Mouse (Mus musculus): ENCODE data around the gene Cabin1. TPM values are rescaled to one million over a fixed set of nuclear protein-coding genes. Genes with fewer than 3 reads are reported as not detected.

The Cabin1 gene
- polyA plus RNA-seq, 2 experiments, result 32.3 to 42.6 TPM

DNA sequence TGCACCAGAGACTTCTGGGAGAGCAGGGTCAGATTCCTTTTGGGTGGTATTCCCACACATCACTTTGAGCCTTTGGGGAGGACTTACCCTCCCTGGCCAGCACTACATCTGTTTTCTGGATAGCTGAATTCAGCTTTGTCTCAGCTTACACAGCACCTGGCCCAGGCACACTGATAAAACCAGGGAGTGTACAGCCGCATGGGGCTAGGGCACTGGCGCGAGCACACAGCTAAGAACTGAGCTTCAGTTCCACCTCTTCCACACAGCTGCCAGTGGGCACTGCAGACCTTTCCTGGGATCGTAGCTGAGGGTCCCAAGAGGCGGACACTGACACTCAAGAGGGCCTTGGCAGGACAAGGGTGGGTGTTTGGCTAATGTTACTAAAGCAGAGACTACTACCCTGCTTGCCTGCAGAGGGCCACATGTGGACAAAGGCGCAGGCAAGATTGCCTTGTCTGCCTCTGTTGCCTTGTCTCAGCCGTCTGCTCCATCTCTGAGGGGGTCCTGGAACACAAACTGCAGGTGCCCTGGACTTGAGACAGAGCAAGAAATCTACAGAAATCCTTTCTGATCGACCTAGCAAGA is 57.4 kb downstream of the Cabin1 start:
- Histone ChIP-seq H3K4me2 (replicated peaks; ENCODE audit: low read depth, low read length, severe bottlenecking) (no peak overlapping the region), H3K4me3 (replicated peaks; ENCODE audit: low read length) (no peak overlapping the region), H3K9ac (ENCODE audit: low read depth, low read length, severe bottlenecking) (no peak overlapping the region), H3K27me3 (ENCODE audit: control insufficient read depth, insufficient read depth, low read length) (no peaks in the 10 kb centered on the region), H3K36me3 (ENCODE audit: control insufficient read depth, insufficient read depth, low read length) (peaks cover 49% of the 10 kb centered on the region), H3K9me3 (ENCODE audit: control insufficient read depth, low read length) (no peaks in the 10 kb centered on the region), H3K4me1 (ENCODE audit: control insufficient read depth, insufficient read depth, low read length) (no peaks in the 10 kb centered on the region), H3K27ac (replicated peaks; ENCODE audit: low read depth, low read length) (no peak overlapping the region)
- TF ChIP-seq POLR2A (IDR thresholded peaks at IDR 0.05; ENCODE audit: borderline replicate concordance, extremely low read depth, insufficient read depth, insufficient read length), result no peak
- ATAC-seq (ENCODE audit: low FRiP score, low read depth) (no peak), DNase-seq (ENCODE audit: low spot score) (no peak)
- 68% methylated on average over 8 of the region's 8 CpGs for WGBS

DNA sequence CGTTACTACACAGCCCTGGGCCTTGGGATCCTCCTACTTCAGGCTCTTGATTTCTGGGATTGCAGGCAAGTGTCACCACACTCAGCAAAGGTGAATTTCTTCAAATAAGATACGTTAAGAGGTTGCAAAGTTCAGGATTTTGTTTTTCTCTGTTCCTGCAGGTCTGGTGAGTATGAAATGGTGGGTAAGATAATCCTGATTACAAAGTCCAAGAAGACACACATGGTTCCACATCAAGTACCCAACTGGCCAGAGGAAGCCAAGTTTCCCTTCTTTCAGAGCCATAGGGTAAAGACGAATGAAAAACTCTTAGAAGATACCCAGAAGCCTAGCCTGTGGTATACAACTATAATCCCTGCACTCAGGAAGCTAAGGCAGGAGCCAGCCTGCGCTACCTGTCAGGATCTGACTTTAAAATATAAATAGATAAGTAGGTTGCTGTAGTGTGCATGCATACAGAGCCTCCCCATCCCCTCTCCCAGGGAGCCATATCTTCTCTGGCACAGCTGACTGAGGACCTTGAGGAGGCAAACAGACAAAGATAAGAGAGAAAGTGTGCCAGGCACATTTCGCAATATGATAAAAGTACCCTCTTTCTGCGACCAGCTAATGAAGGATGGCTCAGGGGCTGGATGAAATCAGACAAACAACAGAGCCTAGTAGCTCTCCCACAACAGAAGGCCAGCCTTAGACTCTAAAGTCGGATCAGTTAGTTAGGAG is 58.3 kb downstream of the Cabin1 start:
- Histone ChIP-seq H3K9me3 (ENCODE audit: control insufficient read depth, low read length) (no peaks in the 10 kb centered on the region), H3K9ac (ENCODE audit: low read depth, low read length, severe bottlenecking) (no peak overlapping the region), H3K4me1 (ENCODE audit: control insufficient read depth, insufficient read depth, low read length) (no peaks in the 10 kb centered on the region), H3K36me3 (ENCODE audit: control insufficient read depth, insufficient read depth, low read length) (peaks cover 40% of the 10 kb centered on the region), H3K4me3 (replicated peaks; ENCODE audit: low read length) (no peak overlapping the region), H3K27ac (replicated peaks; ENCODE audit: low read depth, low read length) (no peak overlapping the region), H3K27me3 (ENCODE audit: control insufficient read depth, insufficient read depth, low read length) (no peaks in the 10 kb centered on the region), H3K4me2 (replicated peaks; ENCODE audit: low read depth, low read length, severe bottlenecking) (no peak overlapping the region)
- no peak for ATAC-seq (ENCODE audit: low FRiP score, low read depth)
- WGBS, result 82% methylated on average over 7 of the region's 7 CpGs
- no peak for TF ChIP-seq POLR2A (IDR thresholded peaks at IDR 0.05; ENCODE audit: borderline replicate concordance, extremely low read depth, insufficient read depth, insufficient read length)
- DNase-seq (ENCODE audit: low spot score), result no peak

DNA sequence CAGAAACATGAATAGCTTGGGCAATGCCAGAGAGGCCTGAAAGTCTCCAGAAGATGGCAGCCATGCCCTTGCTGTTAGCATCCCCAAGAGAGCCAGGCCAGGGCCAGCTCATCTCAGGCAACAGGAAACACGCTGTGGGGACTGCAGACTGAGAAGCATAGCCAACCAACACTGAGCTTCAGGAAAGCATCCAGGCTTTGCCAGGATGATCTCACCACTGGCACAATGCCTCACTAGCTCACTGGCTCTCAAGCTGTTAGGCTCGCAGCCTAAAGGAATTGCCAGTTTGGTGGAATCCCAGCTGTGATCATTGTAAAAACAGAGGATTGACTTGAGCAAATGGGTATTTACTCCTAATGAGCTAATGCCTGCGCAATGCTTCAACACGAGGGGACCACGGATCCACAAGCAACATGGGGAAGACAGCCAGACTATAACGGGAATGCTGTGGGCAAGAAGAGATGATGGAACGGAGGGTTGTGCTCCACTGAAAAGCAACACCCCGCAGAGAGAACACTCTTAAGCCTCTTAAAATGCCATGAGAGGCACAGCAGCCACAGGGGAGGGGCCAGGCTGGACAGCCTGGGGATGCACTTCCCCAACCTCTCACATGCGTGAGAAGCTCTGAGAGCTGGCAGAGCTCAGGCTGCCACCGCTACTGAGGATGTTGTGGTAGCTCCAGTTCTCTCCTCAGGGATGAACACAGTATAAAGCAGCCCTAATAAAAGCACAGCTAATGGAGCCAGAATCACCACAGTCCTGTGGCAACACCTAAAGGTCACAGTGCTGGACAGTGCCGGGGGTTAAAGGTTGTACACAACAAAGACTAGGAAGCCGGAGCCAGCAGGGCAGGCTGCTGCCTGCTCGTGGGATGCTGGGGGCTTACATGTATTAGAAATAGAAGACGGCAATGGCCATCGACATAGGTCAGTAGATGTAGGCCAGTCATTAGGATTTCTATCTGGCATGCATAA is 59.6 kb downstream of the Cabin1 start:
- ATAC-seq (ENCODE audit: low FRiP score, low read depth) (peak; percentile 82), DNase-seq (ENCODE audit: low spot score) (peak; percentile 93)
- Histone ChIP-seq H3K4me1 (ENCODE audit: control insufficient read depth, insufficient read depth, low read length) (no peaks in the 10 kb centered on the region), H3K36me3 (ENCODE audit: control insufficient read depth, insufficient read depth, low read length) (peaks cover 38% of the 10 kb centered on the region), H3K4me3 (replicated peaks; ENCODE audit: low read length) (no peak overlapping the region), H3K9me3 (ENCODE audit: control insufficient read depth, low read length) (no peaks in the 10 kb centered on the region), H3K27ac (replicated peaks; ENCODE audit: low read depth, low read length) (no peak overlapping the region; the same call in 1 of the 2 replicates), H3K9ac (ENCODE audit: low read depth, low read length, severe bottlenecking) (no peak overlapping the region), H3K4me2 (replicated peaks; ENCODE audit: low read depth, low read length, severe bottlenecking) (0 out of 2 replicates have a peak overlapping the region, but pooled peaks have one; percentile 2), H3K27me3 (ENCODE audit: control insufficient read depth, insufficient read depth, low read length) (no peaks in the 10 kb centered on the region)
- 65% methylated on average over 15 of the region's 15 CpGs for WGBS
- no peak for TF ChIP-seq POLR2A (IDR thresholded peaks at IDR 0.05; ENCODE audit: borderline replicate concordance, extremely low read depth, insufficient read depth, insufficient read length)

DNA sequence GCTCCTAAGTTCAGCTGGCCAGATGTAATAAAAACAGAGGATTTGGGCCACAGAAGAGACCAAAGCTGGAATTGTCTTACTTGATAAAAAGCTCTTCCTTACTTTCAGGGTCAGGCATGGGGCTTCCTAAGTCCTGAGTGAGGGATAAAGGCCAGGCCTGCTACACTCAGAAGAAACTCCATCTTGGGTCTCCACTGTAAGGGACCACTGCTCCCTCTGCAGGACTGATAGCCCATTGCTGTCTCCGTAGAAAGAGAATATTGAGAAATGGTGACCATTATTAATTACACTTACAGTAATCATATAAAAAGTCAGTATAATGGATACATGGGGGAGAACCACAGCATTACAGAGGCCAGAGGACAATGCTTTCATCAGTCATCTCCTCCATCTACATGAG is 60.6 kb downstream of the Cabin1 start:
- Histone ChIP-seq H3K4me3 (replicated peaks; ENCODE audit: low read length) (no peak overlapping the region), H3K4me2 (replicated peaks; ENCODE audit: low read depth, low read length, severe bottlenecking) (no peak overlapping the region), H3K9me3 (ENCODE audit: control insufficient read depth, low read length) (no peaks in the 10 kb centered on the region), H3K9ac (ENCODE audit: low read depth, low read length, severe bottlenecking) (no peak overlapping the region), H3K36me3 (ENCODE audit: control insufficient read depth, insufficient read depth, low read length) (peaks cover 40% of the 10 kb centered on the region), H3K27ac (replicated peaks; ENCODE audit: low read depth, low read length) (no peak overlapping the region), H3K4me1 (ENCODE audit: control insufficient read depth, insufficient read depth, low read length) (no peaks in the 10 kb centered on the region), H3K27me3 (ENCODE audit: control insufficient read depth, insufficient read depth, low read length) (no peaks in the 10 kb centered on the region)
- WGBS, result 85% methylated on average over 1 of the region's 1 CpGs
- DNase-seq (ENCODE audit: low spot score) (no peak), ATAC-seq (ENCODE audit: low FRiP score, low read depth) (no peak)
- TF ChIP-seq POLR2A (IDR thresholded peaks at IDR 0.05; ENCODE audit: borderline replicate concordance, extremely low read depth, insufficient read depth, insufficient read length), result no peak

DNA sequence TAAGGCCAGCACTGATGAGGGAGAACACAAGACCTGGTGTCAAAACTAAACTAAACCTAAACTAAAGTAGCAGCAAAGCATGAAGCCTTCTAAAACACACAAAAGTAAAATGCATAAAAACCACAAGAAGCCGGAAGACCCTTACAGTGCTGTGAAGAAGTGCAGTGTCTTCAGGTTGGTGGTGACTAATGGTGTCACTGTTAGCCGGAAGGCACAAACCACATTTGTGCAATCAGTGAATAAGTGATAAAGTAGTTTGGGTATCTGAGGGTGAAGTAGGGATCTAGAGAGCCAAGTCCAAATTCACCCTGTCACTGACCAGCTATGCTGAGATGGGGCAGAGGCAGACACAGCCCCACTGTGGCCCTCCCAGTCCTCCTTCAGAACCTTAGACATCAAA is 61.6 kb downstream of the Cabin1 start:
- no peak overlapping the region for H3K4me2 ChIP-seq (replicated peaks; ENCODE audit: low read depth, low read length, severe bottlenecking)
- H3K36me3 ChIP-seq (ENCODE audit: control insufficient read depth, insufficient read depth, low read length), result peaks cover 44% of the 10 kb centered on the region
- DNase-seq (ENCODE audit: low spot score) (no peak), ATAC-seq (ENCODE audit: low FRiP score, low read depth) (no peak)
- 90% methylated on average over 2 of the region's 2 CpGs for WGBS
- H3K4me1 ChIP-seq (ENCODE audit: control insufficient read depth, insufficient read depth, low read length), result no peaks in the 10 kb centered on the region
- no peaks in the 10 kb centered on the region for H3K27me3 ChIP-seq (ENCODE audit: control insufficient read depth, insufficient read depth, low read length)
- H3K4me3 ChIP-seq (replicated peaks; ENCODE audit: low read length), result no peak overlapping the region
- no peak overlapping the region for H3K27ac ChIP-seq (replicated peaks; ENCODE audit: low read depth, low read length)
- no peak for TF ChIP-seq POLR2A (IDR thresholded peaks at IDR 0.05; ENCODE audit: borderline replicate concordance, extremely low read depth, insufficient read depth, insufficient read length)
- H3K9ac ChIP-seq (ENCODE audit: low read depth, low read length, severe bottlenecking), result no peak overlapping the region
- H3K9me3 ChIP-seq (ENCODE audit: control insufficient read depth, low read length), result no peaks in the 10 kb centered on the region
